Mouse (Mus musculus): Measurements from ENCODE around the gene Tnf. TPM values are rescaled to one million over a fixed set of nuclear protein-coding genes. Genes with fewer than 3 reads are reported as not detected.

The Tnf gene
- not detected in 2 replicates for polyA plus RNA-seq (2012)

DNA sequence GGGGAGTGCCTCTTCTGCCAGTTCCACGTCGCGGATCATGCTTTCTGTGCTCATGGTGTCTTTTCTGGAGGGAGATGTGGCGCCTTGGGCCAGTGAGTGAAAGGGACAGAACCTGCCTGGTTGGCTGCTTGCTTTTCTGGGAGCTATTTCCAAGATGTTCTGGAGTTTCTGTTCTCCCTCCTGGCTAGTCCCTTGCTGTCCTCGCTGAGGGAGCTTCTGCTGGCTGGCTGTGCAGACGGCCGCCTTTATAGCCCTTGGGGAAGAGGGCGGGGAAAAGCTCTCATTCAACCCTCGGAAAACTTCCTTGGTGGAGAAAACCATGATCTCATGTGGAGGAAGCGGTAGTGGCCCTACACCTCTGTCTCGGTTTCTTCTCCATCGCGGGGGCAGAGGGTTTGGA, at the start of gene Tnf:
Gene Tnf (minus strand): TSS at position 221 of the 400 bp plus-strand sequence.
- no peak for TF ChIP-seq GATA1 (IDR thresholded peaks at IDR 0.05; ENCODE audit: low read length)

DNA sequence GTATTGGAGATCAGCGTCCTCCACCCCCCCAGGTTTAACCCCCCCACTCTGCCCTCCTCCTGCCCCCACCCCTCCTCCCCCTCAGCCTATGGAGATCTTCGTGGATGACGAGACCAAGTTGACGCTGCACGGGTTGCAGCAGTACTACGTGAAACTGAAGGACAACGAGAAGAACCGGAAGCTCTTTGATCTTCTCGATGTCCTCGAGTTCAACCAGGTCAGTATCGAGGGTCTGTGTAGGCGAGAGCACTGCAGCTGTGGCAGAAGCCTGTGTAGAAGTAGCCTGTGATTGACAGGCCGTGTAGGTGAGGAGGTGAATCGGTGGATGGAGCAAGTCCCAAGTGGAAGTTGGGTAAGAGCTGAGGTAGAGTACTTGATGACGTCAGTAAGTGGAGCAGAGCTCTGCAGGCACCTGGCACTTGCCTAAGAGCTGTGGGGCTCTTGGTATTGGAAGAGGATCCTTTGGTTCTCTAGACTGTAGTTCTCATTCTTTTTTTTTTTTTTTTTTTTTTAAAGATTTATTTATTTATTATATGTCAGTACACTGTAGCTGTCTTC, 49.4 kb upstream of the Tnf start:
- no peak for TF ChIP-seq GATA1 (IDR thresholded peaks at IDR 0.05; ENCODE audit: low read length)

DNA sequence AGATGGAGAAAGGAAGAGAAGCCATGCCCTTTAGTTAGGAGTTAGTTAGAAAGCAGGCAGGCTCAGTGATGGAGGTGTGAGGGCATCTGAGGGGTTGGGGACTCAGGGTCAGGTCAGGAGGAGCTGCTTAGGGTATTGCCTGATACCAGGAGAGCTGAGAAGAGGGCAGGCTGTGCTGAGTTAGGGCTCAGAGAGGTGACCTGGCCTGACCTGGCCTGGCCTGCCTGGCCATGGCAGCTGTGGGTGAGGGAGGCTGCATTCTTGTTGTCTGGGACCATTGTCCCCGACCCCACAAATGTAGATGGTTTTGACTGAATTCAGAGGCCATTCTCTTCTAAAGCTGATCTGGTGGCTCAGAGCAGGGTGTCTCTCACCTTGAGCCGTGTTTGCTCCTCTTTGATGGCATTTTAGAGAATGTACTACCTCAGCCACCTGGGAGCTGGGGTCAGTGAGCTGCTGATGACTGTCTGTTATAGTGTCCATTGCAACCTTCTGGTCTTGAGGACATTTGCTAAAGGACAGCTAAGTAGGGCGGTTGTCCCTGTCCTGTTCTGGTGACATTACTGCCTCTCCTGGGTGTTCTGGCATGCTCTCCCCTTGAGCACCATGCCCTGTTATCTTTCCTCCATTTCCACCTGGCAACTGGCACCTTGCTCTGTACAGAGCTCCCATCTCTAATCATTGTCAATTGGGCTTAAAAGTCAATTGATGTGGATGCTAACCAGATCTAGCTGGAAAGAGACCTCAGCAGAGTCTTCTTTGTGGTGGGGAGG, 48.7 kb upstream of the Tnf start:
- no peak for TF ChIP-seq GATA1 (IDR thresholded peaks at IDR 0.05; ENCODE audit: low read length)

DNA sequence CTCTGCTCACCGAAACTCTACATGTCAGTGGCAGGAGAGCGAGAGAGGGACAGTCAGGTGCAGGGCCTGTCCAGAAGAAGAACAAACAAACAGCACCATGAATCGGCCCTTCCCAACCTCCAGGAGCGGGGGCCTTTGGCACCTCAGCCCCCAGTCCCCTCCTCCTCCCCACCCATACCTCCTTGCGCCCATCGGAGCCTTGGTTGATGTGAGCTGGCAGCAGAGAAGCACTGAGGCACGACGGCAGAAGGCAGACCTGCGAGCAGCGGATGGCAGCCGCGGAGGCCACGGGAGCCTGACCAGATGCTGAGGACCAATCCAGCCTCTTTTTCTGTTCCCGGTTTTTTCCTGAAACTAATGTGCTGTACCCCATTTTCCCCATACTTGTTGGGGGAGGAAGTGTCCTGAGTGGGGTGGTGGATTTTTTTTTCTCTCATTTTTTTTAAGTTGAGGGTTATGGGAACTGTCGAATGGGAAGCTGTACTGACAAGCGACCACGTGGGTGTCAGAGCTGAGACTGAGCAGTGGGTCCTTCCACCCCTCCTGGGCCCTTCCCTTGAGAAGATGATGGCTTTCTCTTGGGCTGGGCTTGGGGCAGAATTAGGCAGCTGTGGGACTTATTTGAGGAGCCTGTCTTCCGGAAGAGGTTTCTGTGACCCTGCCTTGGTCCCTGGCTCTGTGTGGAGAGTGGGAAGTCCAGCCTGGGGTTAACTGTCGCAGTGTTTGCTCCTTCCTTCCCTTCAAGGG, 47.8 kb upstream of the Tnf start:
- TF ChIP-seq GATA1 (IDR thresholded peaks at IDR 0.05; ENCODE audit: low read length), result no peak

DNA sequence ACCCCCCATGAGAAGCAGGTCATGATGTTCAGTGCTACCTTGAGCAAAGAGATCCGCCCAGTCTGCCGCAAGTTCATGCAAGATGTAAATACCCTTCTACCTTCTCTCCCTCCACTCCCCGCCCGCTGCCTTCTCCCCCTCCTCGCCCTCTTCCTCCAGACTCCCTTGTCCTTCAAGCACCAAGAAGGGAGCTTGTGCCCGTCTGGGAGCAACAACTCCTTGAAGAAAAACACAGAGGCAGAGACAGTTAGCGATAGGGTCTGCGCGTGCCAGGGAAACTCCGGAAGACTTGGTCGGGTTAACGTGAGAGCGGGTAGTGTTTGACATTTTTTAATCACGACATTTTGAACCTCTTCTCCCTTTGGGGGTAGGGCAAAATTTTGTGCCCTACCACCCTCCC, 47.2 kb upstream of the Tnf start:
- no peak for TF ChIP-seq GATA1 (IDR thresholded peaks at IDR 0.05; ENCODE audit: low read length)

DNA sequence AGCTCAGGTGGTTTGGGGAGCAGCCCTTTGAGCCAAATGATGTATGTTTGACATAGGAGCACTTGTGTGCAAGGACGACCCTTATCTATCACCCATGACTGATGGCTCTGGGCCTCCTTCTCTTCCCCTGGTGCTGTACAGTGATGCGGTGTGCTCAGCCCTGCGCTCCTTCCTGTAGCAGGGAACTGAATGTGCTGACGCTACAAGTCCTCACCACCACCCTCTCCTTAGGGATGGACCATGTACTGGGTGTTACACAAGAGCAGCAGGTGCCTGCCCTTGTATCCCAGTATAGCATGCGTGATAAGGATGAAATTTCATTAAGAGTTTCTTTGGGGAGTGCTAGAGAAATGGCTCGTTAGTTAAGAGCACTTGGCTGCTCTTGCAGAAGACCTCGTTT, 45.3 kb upstream of the Tnf start:
- TF ChIP-seq GATA1 (IDR thresholded peaks at IDR 0.05; ENCODE audit: low read length), result no peak

DNA sequence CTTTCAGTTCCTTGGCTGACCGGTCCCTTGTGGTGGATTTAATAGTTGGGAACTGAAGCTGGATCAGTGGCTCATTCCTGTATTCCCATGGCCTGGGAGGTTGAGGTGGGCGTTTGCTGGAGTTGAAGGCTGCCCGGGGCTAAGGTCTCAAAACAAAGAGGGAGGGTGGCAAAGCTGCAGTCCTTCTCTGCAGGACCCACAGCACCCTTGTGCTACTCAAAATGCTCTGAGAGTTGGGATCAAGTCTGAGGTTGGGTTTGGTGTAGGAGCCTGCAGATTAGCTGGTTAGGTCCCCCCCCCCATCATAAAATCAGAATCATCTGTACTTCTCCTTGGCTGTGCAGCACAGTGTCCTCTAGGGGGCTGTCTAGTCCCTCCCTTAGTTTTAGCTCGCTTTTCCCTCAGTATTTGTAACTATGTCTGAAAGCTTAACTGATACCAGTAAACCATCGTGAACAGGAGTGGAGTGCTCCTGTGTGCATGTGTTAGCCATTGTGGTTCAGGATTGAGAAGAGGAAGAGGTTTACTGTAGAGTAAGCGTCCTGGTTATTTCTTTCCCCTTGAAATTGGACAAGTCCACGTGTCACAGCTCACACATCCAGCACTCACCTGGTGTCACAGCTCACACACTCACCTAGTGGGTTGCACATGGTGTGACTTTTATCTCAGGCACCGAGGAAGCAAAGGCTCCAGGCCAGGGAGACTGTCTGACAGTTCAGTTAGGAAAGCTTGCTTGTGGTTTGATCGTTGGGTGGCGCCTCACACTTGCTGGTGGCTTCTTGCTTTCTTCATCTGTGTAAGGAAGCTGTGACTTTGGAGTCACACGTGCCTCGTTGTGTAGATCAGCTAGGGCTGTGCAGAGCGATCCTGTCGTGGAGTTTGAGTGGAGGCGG, 44.2 kb upstream of the Tnf start:
- no peak for TF ChIP-seq GATA1 (IDR thresholded peaks at IDR 0.05; ENCODE audit: low read length)

DNA sequence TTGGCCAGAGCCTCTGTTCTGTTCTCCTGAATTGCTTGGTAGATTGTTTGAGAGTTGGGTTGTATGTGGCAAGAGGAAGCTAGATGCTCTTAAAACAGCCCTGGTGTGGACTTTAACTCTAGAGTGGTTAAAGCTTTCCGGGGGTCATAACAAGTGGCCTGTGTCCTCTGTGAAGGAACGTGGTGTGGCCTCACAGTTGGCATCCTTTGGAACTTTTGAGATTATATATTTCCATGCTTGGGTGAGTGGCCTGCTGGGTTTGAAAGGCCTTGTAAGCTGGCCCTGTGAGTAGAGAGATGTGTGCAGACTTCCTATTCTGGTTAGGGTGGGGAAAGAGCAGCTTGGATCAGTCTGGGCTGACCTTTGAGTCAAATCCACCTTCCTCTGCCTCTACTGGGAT, 43.2 kb upstream of the Tnf start:
- TF ChIP-seq GATA1 (IDR thresholded peaks at IDR 0.05; ENCODE audit: low read length), result no peak

DNA sequence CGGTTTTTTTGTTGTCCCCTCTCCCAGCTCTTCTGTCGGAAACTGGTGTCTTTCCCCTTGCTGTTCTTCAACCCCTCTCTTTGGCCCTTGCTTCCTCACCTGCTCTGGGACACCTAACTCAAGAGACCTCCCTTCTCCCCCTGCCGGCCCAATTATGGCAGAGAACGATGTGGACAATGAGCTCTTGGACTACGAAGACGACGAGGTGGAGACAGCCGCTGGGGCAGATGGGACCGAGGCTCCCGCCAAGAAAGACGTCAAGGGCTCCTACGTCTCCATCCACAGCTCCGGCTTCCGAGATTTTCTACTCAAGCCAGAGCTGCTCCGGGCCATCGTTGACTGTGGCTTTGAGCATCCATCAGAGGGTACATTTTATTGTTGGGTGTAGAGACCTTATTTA, 41.3 kb upstream of the Tnf start:
- TF ChIP-seq GATA1 (IDR thresholded peaks at IDR 0.05; ENCODE audit: low read length), result no peak

DNA sequence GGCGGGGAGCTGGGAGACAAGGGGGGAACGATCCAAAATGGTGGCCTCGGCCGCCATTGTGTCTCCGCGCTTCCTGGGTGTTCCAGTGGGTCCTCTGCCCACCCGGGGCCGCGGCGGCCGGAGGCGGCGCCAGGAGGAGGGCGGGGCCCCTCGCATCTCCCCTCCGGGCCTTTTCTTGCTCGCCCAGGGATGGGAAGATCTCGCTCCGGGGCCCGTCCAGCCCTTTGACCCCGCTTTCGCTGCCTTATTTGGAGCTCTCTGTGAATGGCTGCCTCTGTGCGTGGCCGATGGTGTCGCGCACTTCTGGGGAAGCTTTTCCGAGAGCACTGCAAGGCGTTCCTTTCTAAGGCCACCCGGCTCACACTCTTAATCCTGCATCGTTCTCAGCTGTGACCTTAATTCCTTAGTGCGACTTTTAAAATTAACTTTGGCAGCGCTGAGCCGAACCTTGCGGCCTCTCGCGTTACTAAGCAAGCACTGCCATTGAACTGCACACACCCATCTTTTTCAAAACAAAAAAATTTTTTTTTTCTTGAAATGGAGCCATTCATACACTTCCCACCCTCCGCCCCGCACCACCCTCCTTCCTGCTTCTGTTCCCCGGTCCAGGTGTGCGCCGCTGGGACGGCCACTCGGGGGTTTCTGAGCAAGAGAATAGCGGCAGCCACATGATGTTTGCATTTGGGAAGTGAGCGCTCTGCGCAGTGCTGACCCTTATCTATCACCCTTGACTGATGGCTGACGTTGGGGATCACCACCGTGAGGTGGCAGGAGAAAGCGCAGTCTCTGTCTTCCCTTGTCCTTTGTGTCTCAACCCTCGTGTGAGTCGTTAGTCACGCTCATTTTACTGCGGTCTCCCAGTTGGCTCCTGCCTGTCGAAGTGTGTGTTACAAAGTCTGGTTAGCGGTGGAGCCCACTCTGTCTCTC, 40.5 kb upstream of the Tnf start:
- TF ChIP-seq GATA1 (IDR thresholded peaks at IDR 0.05; ENCODE audit: low read length), result no peak

DNA sequence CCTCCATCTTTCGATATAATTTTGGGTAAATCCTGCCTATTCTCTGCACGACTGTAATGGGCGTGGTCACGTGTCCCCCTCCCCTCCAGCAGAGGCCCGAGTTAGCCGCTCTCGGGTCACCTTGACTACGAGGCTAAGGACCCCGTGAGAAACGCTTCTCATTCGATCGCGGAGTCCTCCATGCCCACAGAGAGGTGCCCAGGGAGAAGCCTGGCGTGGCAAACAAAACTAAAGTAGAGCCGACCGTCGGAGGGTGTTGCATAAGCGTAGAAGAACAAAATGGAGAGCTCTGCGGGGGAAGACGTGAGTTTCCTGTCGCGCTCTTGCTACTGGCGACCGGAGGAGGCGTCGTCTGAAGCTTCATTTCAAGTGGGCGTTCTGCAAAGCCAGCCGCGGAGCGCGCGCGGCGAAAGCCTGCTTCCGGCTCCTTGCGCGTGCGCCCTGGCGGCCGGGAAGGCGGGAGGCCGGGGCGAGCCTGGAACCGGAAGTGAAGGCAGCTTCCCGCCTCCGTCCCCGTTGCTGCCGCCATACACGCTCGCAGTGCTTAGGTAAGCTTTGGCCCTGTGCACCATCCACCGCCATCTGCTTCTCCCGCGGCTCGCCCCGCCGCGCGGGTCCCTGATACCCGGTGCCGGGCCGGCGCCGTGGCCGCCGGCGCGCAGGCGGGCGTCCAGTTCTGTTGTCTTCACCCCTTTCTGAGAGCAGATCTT, 39.7 kb upstream of the Tnf start, which contains the start of gene Ddx39b:
Gene Ddx39b (plus strand): TSS at position 442 of the 710 bp plus-strand sequence.
- no peak for TF ChIP-seq GATA1 (IDR thresholded peaks at IDR 0.05; ENCODE audit: low read length)

DNA sequence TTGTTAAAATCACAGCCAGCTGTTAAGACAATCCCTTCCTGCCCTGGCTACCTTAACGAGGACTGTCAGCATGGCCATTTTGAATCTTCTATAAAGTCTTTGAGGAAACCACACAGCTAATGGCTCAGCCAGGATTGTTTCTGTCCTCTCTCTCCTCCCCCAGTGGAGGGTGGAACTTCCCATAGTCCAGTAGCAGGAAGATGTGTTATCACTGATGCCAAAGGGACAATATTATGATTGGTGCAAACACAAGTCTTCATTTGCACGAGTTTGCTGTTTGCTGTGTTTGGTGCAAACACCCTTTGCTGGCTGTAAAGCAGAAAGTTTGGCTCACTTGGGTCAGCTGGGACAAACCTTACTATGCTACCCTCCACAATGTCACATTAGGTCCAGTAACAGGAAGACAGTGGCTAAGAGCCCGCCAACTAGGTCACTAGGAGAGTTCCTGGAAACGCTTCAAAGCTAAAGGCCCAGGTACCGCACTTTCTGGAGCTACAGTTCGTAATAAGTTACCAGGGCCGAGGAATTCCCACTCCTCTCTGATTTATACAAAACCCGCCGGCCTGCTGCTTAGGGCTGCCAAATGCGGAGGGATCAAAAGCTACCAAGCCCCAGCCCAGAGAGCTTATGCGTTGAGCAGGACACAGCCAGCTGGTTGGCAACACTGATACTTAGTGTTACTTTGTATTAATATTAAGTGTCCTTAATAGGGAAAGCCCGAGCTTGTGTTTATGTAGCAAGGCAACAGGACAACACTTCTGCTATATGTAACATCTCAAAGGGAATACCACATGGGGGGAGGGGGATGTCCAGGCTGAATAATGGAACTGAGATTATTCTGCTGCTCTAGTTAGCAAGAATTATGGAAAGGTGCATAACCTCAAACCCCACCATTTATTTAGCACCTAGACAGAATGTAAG, 38.8 kb upstream of the Tnf start:
- TF ChIP-seq GATA1 (IDR thresholded peaks at IDR 0.05; ENCODE audit: low read length), result no peak

DNA sequence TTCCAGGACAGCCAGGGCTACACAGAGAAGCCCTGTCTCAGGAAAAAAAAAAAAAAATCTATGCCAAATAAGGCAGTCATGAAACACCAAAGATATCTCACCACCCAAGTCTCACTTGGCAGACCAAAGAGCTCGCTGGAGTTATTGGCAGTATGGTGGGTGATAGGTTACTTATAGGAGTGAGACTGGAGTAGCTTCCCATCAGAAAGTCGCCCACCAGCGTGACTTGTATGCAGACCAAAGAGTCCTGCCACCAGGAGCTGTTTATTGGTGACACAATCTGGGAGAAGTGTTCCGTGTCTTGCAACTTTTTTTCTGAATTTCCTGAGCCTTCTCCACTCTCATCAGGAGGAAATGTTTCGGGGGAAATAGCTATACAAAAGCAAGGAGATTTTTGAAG, 37.9 kb upstream of the Tnf start:
- TF ChIP-seq GATA1 (IDR thresholded peaks at IDR 0.05; ENCODE audit: low read length), result no peak
